In the genomic region with DNA sequence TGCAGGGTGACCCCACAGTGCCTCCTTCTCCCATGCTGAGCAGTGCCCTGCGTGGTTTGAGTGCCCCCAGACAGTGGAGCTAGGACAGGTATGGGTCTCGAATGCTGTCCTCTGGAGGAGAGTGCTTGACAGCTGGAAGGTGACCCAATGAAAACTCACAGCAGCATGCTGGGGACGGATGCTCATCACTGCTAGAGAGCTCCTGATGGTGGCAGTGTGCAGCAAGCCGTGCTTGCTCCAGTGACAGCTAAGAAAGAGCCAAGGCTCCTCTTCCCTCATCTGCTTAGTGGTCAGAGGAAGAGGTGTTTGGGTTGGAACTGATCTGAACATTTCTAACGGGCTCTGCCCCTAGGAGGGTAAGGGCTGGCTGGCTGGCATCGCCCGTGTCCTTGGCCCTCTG, we compare ENCODE assay signal across 9 mouse cellular contexts.
DNase-seq lines count a peak whose midpoint lies in the region; TF ChIP-seq lines count a peak whose summit lies in the region.
"Had no signal": no experiment of that assay in that cellular context is flagged by ENCODE, and none has a peak within 500 bp of the region (broad histone marks: within the 10 kb centered on the region; RNA-seq: fewer than 3 reads in every experiment).

No protein-coding gene starts in this region.

- WGBS in thymus, adult 2 months, result 75% methylated on average over 7 of the region's 7 CpGs

- DNase-seq in gastrocnemius, adult 2 months, result no peak
- DNase-seq in gastrocnemius, adult 18-20 months (ENCODE audit: low spot score), result no peak
- peak; percentile 64 to 69 for DNase-seq in left cerebral cortex, postnatal 14 days (ENCODE audit: low spot score in 2 of 2)
- DNase-seq in left cerebral cortex, adult 11 months (ENCODE audit: low spot score), result no peak
- DNase-seq in adrenal gland, postnatal 36 days, result peak; percentile 48 to 58
- peak; percentile 59 for DNase-seq in lung, postnatal 10 days
- no peak for DNase-seq in gastrocnemius, postnatal 25 days
- DNase-seq in thymus, adult 2 months, result no peak

- TF ChIP-seq CTCF in gastrocnemius, adult 2 months (IDR thresholded peaks at IDR 0.05), result peak; percentile 39
- TF ChIP-seq CTCF in thymus, adult 2 months (IDR thresholded peaks at IDR 0.05; ENCODE audit: borderline replicate concordance, control insufficient read depth, extremely low read depth, insufficient read depth, low read length, poor library complexity), result no peak

- intact Hi-C loops in gastrocnemius, adult 2 months (cut with DNase I), result no loop called here
- intact Hi-C loops in left cerebral cortex, postnatal 14 days (cut with DNase I), result no loop called here

- H3K4me3 ChIP-seq in gastrocnemius, adult 2 months, result no peak overlapping the region
- H3K4me3 ChIP-seq in thymus, adult 2 months (ENCODE audit: control insufficient read depth, insufficient read depth, low read length), result no peak overlapping the region
- H3K4me3 ChIP-seq: liver, embryonic 15.5 days had no signal

- TF ChIP-seq POLR2A in thymus, adult 2 months (IDR thresholded peaks at IDR 0.05; ENCODE audit: control insufficient read depth, extremely low read depth, insufficient read depth, low read length, poor library complexity), result no peak

- H3K27ac ChIP-seq in gastrocnemius, adult 2 months, result no peak overlapping the region
- H3K27ac ChIP-seq in thymus, adult 2 months (ENCODE audit: control insufficient read depth, insufficient read depth, low read length), result no peak overlapping the region
- H3K27ac ChIP-seq: liver, embryonic 15.5 days had no signal

- no peaks in the 10 kb centered on the region for H3K27me3 ChIP-seq in thymus, adult 2 months (ENCODE audit: control insufficient read depth, insufficient read depth, low read length)
- H3K27me3 ChIP-seq: liver, embryonic 15.5 days had no signal

- H3K4me1 ChIP-seq in thymus, adult 2 months (replicated peaks; ENCODE audit: control insufficient read depth, insufficient read depth, low read length), result peaks cover 43% of the 10 kb centered on the region

- H3K36me3 ChIP-seq in thymus, adult 2 months (ENCODE audit: control insufficient read depth, insufficient read depth, low read length), result no peaks in the 10 kb centered on the region
- H3K36me3 ChIP-seq: liver, embryonic 15.5 days had no signal

Comparison
In these comparisons a context has a peak if more than half of its experiments do, and no peak if none do; other contexts are left out.
1. DNase-seq: peak in left cerebral cortex, postnatal 14 days (2 of 2), adrenal gland, postnatal 36 days (2 of 2) and lung, postnatal 10 days (single experiment); none in gastrocnemius, adult 2 months (single experiment), gastrocnemius, adult 18-20 months (single experiment), left cerebral cortex, adult 11 months (single experiment), gastrocnemius, postnatal 25 days (single experiment) and thymus, adult 2 months (single experiment).